Mouse (Mus musculus) kidney, postnatal 36 days (tissue): ENCODE results near the gene Mapk14.

ENCODE experiments used
- DNase-seq, 2 experiments: peaks; one replicate each; pipeline ENCODE4 v3.0.0; 2021 to 2022; ENCODE audit warnings: mixed read lengths in 2 of 2

The Mapk14 gene

DNA sequence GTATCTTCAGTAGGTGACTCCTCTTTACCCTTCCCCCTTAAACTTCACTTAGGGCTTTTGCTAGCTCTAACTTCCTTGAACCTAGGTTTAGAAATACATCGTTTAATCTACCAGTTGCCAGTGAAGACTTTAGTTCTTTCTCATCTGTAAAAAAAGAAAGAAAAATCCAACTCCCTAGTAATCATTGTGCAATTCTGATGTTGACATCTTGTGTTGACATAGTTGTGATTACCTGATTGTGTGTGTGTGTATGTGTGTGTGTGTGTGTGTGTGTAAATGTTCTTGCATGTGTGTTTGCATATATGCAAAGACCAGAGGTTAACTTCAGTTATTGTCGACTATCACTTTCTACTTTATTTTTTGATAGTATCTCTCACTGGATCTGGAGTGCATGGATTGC, 7.5 kb downstream of the Mapk14 start:
- no peak for DNase-seq

DNA sequence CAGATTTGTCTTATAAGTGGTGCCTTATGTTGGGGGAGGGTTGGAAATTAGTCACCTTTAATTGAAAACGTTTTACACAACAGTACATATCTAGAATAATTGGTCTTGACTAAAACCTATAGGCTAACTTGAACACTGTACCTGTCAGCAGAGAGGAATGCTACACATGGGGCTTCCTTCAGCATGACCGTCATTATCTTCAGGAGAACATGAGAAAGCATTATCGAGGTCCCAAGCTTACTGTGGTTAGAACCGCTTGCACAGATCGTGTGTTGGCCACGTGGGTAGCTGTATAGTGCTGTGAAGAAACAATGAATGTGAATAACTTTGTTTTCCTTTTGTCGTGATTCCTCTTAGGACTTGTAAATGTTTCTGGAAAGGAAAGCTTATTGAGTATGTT, 8.7 kb downstream of the Mapk14 start:
- DNase-seq, result no peak

DNA sequence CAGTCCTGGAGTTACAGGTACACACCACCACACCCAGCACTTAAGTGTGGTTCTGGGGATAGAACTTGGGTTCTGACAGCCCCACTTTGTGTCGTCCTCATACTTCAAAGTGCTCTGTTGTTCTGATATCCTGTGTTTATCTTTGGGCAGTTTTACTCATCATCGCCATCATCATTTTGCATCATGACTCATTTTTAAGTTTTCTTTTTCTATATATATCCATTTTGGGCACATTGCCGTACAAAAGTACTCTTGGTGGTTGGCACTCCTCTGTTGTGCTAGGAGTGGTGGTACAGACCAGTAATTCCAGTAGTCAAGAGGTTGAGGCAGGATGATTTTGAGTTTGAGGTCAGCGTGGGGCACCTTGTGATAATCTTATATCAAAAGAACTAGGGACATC, 10.0 kb downstream of the Mapk14 start:
- DNase-seq, result no peak

DNA sequence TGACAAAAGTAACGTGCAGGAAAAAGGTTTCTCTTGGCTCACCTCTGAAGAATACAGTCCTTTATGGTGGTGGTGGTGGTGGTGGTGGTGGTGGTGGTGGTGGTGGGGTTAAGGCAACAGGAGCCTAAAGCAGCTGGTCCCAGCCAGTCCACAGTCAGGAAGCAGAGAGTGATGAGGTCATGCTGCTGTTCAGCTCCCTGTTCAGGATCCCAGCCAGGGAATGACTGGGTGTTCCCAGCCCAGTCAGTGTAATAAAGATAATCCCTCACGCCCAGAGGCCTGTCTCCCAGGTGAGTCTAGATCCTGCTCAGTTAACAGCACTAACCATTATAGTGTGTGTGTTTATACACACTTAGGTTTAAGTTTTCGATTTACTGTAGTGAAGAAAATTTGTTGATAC, 10.6 kb downstream of the Mapk14 start:
- DNase-seq, result peak; percentile 48

DNA sequence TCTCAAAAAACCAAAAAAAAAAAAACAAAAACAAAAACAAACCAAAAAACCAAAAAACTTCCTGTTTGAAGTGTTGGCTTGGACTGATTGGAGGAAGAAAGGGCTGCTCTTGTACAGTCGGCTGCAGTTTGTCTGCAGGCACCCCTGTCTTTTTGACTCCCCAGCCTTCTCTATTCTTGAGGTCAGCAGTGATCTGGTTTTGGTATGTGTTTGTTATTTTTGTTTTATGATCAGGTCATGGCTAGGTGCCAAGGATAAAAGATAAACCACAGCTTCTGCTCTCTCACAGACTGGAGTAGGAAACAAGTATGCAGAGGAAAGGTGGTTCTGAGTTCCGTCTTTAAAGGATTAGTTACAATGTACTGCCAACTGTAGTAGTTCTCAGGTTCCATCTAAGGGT, 11.5 kb downstream of the Mapk14 start:
- peak in 1 of 2 experiments; percentile 53 for DNase-seq

DNA sequence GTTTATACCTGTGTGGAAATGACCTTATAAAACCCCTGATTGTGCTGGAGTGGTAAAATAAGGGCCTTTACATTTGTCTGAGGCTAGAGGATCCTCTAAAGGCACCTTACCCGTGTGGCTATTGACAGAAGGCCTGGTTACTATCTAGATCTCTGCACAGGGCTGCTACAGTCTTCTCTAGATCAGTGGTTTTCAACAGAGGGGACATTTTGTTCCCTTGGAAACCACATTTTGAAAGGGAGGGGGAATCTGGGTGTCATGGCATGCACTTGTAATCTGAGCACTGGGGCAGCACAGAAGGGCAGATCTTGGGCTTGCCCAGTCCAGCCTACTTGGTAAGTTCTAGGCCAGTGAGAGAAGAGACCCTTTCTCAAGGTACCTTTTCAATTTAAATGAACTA, 15.6 kb downstream of the Mapk14 start:
- DNase-seq, result peak in 1 of 2 experiments; percentile 44

DNA sequence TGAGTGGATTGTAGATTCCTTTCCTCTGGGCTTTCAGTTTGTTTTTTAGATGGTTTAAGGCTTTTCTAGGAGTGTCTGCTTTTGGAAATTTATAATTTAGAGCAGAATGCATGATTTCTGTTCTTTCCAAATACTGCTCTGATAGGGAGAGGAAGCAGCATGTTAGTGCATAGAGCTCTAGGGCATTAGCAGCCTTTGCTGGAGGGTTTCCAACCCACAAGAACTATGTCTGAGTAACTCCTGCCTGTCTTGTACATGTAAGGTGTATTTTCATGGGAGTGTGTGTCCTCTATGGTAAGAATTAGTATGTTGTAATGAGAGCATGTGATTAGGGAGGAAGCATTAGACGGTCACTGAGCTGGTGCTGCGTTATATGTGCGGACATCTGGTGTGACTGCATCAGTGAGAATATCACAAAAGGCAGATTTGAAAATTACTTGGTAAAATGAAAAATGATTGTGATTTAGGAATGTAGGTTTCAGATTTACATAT, 16.1 kb downstream of the Mapk14 start:
- no peak for DNase-seq

DNA sequence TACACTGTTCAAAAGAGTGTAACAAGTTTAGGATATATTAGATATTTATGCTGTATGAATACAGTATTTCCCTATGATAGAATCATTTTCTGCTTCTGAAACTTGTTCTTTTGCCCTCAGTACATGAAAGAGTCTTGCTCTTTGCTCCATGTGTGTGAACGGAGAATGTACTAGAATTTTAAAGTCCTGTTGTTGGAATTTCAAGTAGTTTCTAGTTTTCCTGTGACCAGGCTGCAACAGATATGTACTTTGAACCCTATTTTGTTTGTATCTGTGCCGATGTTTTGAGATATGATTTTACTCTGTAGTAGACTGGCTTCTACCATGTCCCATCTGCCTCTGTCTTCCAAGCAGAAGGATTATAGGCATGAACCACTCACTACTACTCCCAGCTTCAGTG, 16.7 kb downstream of the Mapk14 start:
- DNase-seq, result no peak

DNA sequence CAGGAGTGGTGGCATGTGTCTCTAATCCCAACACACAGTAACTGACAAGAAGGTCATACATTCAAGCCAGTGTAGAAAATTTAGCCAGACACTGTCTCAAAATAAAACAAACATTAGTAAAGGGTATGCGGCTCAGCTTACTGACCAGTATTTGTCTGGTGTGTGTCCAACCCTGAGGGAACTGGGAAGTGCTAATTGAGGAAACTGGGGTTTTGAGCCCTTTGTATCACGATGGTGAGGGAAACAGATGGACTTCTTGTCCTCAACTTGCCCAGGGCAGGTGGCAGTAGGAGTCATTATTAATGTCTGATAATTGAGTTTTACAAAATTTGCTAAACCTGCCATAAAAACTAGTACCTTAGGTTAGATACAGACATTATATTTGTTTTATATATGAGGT, 17.9 kb downstream of the Mapk14 start:
- no peak for DNase-seq

DNA sequence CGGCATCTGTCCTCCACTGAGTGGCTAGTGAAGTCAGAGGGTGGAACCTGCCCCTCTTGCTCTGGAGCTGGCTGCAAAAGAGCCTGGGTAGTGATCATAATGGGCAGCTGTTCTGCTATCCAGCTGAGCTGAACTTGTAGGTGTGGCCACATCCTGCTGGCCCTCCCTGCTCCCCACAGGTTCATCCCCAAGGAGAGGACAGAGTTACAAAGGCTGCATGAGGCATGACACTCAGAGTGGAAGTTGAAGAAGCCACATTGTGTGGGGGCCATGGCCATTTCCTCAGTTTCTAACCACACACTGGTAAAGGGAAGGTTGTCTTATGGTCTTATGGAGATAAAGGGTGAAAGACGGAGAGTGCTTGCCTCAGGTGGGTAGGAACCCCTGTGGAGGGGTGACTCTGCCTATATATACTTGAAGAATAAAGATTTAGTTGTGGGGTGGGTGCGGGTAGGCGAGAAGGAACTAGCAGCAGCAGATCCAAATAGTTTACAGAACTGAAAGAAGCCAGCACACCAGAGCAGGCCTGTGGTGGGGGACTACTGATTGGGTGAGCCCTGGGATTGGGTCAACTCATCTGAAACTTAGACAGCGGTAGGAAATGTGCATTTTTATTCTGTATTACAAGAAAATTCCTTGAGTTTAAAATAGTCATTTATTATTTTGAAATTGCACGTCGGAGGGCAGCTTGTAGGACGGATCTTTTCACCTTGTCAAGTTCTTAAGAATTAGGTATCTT, 18.6 kb downstream of the Mapk14 start:
- DNase-seq, result peak in 1 of 2 experiments; percentile 52

DNA sequence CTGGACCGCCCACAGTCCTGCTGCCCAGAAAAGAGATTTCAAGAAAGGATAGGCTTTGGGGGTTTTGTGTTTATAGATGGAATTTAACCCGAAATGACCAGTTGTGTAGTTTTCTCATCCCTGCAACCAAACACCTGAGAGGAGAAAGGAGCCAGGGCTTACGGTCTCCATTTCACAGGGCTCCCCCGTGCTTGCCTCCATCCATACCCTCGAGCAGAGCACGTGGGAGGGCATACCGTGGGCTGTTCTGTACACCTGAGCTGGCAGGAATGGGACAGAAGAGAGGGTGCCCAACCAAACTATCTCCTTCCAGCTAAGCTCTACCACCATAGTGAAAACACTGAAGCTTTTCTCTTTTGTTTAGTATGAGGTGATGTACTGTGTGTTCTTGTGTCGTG, 19.2 kb downstream of the Mapk14 start:
- DNase-seq, result no peak

DNA sequence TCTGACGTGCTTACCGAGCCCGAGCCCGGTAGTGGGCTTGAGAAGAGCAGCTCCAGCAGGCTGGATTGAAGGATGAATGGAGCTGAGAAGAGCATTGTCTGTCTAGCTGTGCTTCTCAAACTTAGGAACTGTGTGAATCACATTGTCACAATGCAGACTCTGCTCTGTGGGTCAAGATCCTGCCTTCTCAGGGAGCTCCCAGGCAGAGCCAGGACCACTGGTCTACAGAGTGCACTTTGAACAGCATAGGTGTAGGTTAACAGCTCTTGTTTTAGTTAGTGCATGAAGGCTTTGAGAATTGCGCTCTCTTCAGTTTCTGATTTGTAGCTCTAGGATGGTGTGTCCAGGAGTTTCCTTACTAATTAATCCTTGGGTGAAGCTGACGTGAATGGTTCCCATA, 20.1 kb downstream of the Mapk14 start:
- DNase-seq, result peak; percentile 53 to 69

DNA sequence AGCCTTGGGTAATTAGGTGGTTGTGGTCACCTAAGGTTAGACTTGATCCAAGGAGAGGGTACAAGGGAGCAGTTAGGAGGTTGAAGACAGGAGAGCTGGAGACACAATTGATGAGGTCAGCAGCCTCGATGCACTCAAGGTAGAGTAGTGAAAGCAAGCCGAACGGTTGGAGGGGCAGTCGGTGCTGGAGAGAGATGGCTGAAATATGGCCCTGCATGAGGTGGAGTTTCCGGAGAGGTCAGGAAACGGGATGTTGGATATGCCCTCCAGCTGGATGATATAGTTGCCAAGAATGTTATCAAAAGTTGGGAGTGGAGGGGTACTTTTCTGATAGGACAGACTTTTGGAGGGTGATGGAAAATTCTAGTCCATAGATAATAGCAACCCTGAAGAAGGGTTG, 21.2 kb downstream of the Mapk14 start:
- DNase-seq, result no peak

DNA sequence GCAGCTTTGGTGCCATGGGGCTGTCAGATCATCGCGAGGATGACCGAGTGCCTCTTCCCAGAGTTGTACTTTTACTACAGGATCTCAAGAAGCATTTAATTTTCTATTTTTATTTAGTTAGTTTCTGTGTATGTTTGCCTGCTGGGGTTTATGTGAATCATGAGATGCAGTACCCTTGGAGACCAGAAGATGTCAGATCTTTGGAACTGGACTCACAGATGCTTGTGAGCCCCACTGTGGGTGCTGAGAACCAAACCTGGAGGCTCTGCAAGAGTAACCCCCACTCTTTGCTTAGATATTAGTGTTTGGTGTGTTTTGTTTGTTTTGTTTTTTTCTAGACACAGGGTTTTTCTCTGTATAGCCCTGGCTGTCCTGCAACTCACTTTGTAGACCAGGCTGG, 22.9 kb downstream of the Mapk14 start:
- no peak for DNase-seq

DNA sequence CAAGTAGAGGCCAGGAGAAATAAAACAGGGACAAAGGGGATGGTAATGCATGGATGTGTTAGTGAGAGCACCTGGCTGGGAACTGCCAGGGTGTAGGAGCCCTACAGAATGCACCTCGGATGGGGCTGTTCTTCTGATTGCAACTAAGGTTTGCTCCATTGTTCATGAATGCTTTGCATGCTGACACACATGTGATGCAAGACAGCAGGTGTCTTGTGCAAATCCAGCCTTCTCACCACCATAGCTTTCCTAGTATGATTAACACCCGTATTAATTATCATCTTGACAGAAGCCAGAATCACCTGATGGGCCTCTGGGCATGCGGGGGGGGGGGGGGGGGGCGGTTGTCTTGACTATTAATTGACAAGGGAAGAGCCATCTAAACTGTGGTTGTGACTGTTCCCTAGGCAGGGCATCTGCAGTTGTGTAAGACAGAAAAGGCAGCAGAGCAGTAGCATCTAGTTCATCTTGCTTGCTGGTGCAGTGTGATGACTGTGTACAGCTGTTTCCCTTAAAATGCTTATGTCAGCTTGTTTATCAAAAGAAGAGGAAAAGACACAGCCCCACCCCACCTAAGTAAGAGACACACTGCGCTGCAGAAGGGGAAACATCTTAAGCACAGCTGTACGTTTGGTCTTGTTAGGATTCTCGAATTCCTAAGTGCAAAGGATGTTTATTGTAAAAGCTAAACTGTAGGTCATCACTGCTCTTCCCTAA, 24.9 kb downstream of the Mapk14 start:
- no peak for DNase-seq

DNA sequence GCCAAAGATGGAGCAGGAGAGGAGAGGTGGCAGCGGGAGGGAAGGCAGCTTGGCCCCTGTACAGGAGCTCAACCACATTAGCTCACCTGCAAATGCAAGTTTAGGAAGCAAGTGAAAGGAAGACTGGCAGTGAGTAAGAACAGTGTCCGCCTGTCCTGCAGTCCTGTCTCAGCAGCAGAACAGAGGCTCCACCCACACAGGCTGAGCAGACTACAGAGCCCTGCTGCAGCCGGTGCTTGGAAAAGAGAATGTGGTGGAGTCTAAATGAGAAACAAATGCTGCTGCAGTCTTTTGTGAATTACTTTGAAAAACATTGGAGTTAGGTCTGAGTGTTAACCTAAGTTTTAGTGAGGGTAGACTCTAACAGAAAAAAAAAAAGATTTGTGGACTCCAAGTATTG, 26.4 kb downstream of the Mapk14 start:
- DNase-seq, result no peak

DNA sequence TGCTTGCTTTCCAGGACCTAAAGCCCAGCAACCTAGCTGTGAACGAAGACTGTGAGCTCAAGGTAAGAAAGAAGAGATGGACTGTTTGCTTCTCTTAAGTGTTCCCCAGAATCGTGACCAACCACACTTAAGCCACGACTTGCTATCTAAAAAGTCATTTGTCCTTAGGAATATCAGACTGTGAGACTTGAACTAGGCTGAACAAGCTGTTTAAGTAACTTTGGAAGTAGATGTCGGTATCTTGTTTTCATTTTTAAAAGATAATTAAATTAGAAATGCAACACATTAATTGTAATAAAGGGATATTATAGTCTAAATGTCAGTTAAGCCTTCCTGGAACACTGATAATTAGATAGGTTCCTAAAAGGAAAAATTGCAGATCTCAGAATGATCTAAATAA, 34.7 kb downstream of the Mapk14 start, which contains the start of gene AC170998.1:
Gene AC170998.1, plus strand, starts transcription at position 301 of the 400 bp plus-strand sequence.
- DNase-seq, result no peak

DNA sequence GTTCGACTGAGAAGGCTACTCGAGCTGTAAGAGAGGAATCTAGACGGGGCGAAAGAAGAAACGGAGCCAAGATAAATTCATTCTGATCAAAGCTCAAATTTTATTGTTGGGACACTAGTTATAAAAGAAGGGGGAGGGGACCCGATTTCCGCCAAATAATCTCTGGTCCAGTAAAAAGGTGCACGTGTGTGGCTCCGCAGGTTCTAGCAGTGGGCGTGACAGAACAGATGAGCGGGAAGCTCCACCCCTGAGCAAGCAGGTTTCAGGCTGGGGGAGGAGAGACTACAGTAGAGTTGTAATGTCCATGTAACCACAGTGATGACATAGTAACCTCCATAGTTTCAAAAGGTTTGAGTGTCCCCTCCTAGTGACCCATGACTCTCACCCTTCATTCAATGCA, 36.4 kb downstream of the Mapk14 start:
- DNase-seq, result peak in 1 of 2 experiments; percentile 51

DNA sequence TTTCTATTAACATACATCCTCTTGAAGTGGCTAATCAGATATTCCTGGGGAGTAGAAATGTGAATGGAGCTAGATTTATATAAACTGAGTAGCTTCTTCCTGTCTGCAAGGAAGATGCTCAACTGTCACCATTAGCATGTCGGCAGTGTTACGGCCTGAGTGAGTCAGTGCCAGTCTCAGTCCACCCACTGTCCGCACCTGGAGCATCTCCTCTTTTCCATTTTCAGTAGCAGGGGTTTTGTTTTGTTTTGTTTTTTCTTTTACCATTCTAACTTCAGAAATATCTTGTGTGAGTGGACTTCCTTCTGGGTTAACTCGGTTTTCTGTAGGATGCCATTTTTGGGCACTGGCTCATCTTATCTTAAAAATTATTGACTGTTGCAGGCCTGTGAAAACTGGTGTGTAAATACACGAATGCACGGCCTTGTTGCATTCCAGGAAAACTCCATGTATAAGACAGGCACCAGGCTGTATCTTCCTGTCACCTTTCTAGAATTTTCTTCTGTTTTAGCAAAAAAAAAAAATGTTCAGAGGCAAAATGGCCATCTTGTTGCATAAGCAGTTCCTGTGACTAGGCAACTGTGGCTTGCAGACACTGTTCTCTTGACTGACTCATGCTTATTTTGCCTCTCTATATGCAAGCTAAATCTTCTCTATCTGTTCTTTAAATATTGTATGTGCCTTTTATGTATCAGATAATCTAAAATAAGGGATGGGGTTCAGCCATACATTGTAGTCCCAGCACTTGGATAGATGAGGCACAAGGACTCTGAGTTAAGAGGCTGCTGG, 44.4 kb downstream of the Mapk14 start:
- DNase-seq, result no peak

DNA sequence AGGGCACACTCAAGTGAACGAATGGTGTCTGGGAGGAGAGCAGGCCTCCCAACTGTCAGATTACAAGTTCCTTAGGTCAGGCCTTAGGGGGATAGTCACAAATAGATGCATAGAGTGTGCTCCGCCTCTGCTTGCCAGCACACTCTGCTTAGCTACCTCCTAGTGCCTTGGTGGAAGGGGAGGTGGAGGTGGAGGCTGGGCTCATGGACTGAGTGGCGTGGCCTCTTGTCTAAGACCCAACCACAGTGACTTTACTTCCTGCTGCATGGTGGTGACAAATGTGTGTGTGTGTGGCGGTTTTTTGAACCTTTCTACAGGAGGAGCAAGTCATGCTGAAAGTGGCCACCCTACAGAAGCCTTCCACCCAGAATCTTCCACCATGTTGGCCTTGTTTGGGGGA, 45.4 kb downstream of the Mapk14 start:
- DNase-seq, result no peak

DNA sequence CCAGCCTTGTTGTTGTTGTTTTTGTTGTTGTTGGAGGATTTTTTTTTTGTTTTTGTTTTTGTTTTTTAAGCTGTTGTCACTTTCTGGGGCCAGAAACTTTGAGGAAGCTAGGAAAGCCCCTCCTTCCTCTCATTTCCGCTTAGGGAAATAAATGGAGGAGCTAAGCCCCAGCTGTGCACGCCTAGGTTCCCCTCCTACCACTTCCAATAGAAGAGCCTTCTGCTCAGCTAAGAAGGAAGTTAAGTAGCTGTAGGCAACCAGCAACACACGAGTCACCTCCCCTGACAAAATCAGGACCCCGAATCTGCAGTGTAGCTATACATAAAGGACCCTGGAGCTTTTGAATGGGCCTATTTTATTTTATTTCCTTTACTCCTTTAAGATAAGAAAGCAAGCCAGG, 46.8 kb downstream of the Mapk14 start:
- DNase-seq, result no peak

DNA sequence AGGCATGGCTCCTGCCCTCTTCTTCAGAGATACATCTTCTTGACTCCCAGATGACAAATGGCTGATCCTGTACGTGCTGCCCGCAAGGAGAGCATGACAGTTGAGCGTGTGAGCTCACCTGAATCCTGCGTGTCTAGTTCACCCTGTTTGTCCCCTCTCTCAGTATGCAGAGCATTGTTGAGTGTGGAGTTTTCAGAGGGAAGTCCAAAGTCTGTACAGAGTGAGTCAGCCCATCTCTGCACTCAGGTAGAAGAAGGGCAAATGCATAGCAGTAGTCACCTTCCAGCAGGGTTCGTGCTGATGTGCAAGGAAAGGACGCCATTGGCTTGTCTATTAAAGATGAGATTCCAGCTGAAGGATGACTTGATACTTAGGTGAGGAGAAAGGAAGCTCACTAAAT, 48.1 kb downstream of the Mapk14 start:
- no peak for DNase-seq

DNA sequence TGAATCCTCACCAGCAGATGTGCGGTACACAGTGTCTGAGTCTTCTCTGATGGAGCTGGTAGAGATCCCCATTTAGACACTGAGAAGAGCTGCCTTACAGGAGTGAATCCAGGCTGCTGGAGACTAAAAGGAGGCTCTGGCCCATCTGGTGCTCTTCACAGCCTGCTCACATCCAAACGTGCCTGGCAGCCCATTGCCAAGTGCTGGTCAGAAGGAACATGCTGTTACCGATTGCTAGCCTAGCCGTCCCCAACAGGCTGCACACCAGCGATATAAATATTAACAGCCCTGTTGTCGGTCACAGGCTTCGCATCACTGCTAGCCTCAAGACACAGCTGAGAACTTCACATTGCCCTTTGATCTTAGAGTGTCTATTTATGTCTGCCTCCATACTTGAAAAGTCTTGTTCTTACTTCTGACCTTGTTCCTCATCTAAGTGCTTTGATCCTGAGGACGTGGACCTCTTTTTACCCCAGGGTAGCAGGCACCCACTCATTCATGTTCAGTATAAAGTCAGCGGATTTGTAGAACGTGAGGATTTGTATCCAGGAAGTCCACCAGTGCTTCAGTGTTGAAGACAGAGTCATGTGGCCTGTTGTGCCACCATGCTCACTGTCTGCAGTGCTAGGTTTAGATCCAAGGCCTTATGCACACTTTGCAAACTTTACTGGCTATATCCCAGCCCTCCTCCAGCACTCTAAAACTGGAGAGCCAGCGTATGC, 52.2 kb downstream of the Mapk14 start:
- DNase-seq, result peak; percentile 76 to 85
